Mouse (Mus musculus): Measurements from ENCODE around the gene Ahcyl2. TPM values are rescaled to one million over a fixed set of nuclear protein-coding genes. Genes with fewer than 3 reads are reported as not detected.

The Ahcyl2 gene
- polyA plus RNA-seq, 1 experiment = 37.2 TPM

DNA sequence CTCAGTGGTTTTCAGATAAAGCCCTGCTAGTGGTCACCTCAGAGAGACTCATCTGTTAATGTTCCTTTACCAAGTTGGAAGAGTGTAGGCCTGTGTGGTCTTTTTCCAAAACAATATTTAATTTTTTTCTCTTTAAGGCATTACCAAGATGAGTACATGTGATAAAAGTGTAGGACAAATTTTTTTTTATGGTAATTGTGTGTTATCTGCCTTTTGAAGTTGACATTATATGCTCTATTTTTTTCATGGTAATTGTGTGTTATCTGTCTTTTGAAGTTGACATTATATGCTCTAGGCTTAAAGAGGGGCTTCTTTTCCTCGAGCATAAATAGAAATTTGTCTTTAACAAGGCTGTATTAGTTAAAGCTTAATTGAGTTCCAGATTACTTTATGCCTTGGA, 14.4 kb downstream of the Ahcyl2 start:
- H3K27me3 ChIP-seq (ENCODE audit: control insufficient read depth, insufficient read depth, low read length, poor library complexity, severe bottlenecking) = no peaks in the 10 kb centered on the region
- no peak for TF ChIP-seq POLR2A (IDR thresholded peaks at IDR 0.05; ENCODE audit: insufficient read depth, low read length)
- no peak for TF ChIP-seq CTCF (IDR thresholded peaks at IDR 0.05; ENCODE audit: low read depth, low read length)
- no peak for TF ChIP-seq EP300 (IDR thresholded peaks at IDR 0.05; ENCODE audit: insufficient read depth, low read depth, low read length)
- H3K4me1 ChIP-seq (ENCODE audit: control insufficient read depth, insufficient read depth, low read length) = no peaks in the 10 kb centered on the region
- no peaks in the 10 kb centered on the region for H3K36me3 ChIP-seq (ENCODE audit: control insufficient read depth, insufficient read depth, low read length, poor library complexity, severe bottlenecking)
- H3K4me3 ChIP-seq (ENCODE audit: low read depth, low read length) = no peak overlapping the region
- H3K27ac ChIP-seq (ENCODE audit: insufficient read depth, low read length) = no peak overlapping the region
- H3K9me3 ChIP-seq (replicated peaks; ENCODE audit: control insufficient read depth, insufficient read depth, low read length, poor library complexity, severe bottlenecking) = no peaks in the 10 kb centered on the region
- H3K9ac ChIP-seq (ENCODE audit: low read depth, poor library complexity, severe bottlenecking) = no peak overlapping the region

DNA sequence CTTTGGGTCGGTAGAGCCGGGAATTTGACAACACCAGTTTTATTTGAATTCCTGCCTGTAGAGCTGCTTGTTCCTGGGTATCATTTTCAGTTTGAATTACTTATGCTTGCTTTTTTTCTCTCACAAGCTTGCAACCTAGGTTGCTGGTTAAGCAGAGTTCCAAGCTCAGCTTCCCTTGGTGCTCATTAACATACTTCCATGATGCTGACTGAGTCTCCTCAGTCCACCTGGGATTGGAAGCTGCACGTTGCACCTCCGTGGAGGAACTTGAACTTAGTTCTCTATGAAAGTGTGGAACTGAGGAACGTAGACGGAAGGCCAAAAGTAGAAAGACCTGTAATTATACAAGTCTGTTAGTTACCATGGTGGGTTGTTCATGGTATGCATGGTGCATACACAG, 16.1 kb downstream of the Ahcyl2 start:
- Histone ChIP-seq H3K4me3 (ENCODE audit: low read depth, low read length) (no peak overlapping the region), H3K27me3 (ENCODE audit: control insufficient read depth, insufficient read depth, low read length, poor library complexity, severe bottlenecking) (no peaks in the 10 kb centered on the region), H3K9ac (ENCODE audit: low read depth, poor library complexity, severe bottlenecking) (no peak overlapping the region), H3K4me1 (ENCODE audit: control insufficient read depth, insufficient read depth, low read length) (no peaks in the 10 kb centered on the region), H3K9me3 (replicated peaks; ENCODE audit: control insufficient read depth, insufficient read depth, low read length, poor library complexity, severe bottlenecking) (no peaks in the 10 kb centered on the region), H3K36me3 (ENCODE audit: control insufficient read depth, insufficient read depth, low read length, poor library complexity, severe bottlenecking) (no peaks in the 10 kb centered on the region), H3K27ac (ENCODE audit: insufficient read depth, low read length) (no peak overlapping the region)
- TF ChIP-seq CTCF (IDR thresholded peaks at IDR 0.05; ENCODE audit: low read depth, low read length) = no peak
- TF ChIP-seq EP300 (IDR thresholded peaks at IDR 0.05; ENCODE audit: insufficient read depth, low read depth, low read length) = no peak
- no peak for TF ChIP-seq POLR2A (IDR thresholded peaks at IDR 0.05; ENCODE audit: insufficient read depth, low read length)

DNA sequence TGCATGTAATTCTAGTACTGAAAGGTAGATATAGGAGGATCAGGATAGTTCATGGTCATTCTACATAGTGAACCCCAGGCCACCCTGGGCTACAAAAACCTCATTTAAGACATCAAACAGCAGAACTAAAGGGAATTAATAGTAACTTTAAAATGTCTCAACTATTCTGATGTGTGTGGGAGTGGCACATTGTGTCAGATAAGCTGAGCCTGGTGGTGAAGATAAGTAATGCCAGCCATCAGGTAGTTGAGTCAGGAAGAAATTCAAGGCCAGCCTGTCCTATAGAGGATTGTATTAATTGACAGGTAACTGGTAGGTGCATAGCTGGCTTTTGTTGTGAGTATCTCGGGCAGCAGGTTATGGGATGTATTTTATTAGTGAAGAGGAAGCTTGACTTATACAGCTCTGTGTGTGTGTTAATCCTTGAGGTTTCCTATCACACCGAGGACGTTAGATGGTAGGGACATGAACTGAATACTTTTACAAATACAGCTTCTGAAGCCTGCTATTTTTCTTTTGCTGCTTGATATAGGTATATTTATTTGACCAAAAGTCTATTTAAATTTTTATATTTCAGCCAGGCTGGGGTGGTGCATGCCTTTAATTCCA, 16.7 kb downstream of the Ahcyl2 start:
- no peaks in the 10 kb centered on the region for H3K9me3 ChIP-seq (replicated peaks; ENCODE audit: control insufficient read depth, insufficient read depth, low read length, poor library complexity, severe bottlenecking)

DNA sequence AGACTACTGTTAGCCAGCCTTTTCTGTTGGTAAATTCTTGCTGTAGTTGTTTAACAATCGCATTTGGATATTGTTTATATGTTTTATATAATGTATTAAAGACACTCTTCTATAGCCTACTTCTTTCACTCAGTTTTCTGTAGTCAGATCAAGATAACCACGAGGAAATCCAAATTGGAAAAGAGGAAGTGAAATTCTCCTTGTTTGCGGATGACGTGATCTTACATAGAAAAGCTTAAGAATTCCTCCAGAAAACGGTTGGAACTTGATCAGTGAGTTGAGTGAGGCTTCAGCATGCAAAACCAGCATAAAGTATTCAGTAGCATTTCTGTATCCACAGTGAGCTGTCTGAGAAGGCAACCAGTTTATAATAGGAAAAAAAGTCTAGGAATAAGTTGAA, 17.9 kb downstream of the Ahcyl2 start:
- Histone ChIP-seq H3K36me3 (ENCODE audit: control insufficient read depth, insufficient read depth, low read length, poor library complexity, severe bottlenecking) (no peaks in the 10 kb centered on the region), H3K9ac (ENCODE audit: low read depth, poor library complexity, severe bottlenecking) (no peak overlapping the region), H3K4me3 (ENCODE audit: low read depth, low read length) (no peak overlapping the region), H3K27ac (ENCODE audit: insufficient read depth, low read length) (no peak overlapping the region), H3K4me1 (ENCODE audit: control insufficient read depth, insufficient read depth, low read length) (no peaks in the 10 kb centered on the region), H3K27me3 (ENCODE audit: control insufficient read depth, insufficient read depth, low read length, poor library complexity, severe bottlenecking) (no peaks in the 10 kb centered on the region), H3K9me3 (replicated peaks; ENCODE audit: control insufficient read depth, insufficient read depth, low read length, poor library complexity, severe bottlenecking) (no peaks in the 10 kb centered on the region)
- TF ChIP-seq EP300 (IDR thresholded peaks at IDR 0.05; ENCODE audit: insufficient read depth, low read depth, low read length) (no peak), CTCF (IDR thresholded peaks at IDR 0.05; ENCODE audit: low read depth, low read length) (no peak), POLR2A (IDR thresholded peaks at IDR 0.05; ENCODE audit: insufficient read depth, low read length) (no peak)

More for the DNA sequence above, 16.7 kb downstream of the Ahcyl2 start:
- TF ChIP-seq POLR2A (IDR thresholded peaks at IDR 0.05; ENCODE audit: insufficient read depth, low read length) (no peak), CTCF (IDR thresholded peaks at IDR 0.05; ENCODE audit: low read depth, low read length) (no peak), EP300 (IDR thresholded peaks at IDR 0.05; ENCODE audit: insufficient read depth, low read depth, low read length) (no peak)
- H3K27me3 ChIP-seq (ENCODE audit: control insufficient read depth, insufficient read depth, low read length, poor library complexity, severe bottlenecking) = no peaks in the 10 kb centered on the region
- no peak overlapping the region for H3K27ac ChIP-seq (ENCODE audit: insufficient read depth, low read length)
- H3K36me3 ChIP-seq (ENCODE audit: control insufficient read depth, insufficient read depth, low read length, poor library complexity, severe bottlenecking) = no peaks in the 10 kb centered on the region
- no peaks in the 10 kb centered on the region for H3K4me1 ChIP-seq (ENCODE audit: control insufficient read depth, insufficient read depth, low read length)
- H3K4me3 ChIP-seq (ENCODE audit: low read depth, low read length) = no peak overlapping the region
- H3K9ac ChIP-seq (ENCODE audit: low read depth, poor library complexity, severe bottlenecking) = no peak overlapping the region

DNA sequence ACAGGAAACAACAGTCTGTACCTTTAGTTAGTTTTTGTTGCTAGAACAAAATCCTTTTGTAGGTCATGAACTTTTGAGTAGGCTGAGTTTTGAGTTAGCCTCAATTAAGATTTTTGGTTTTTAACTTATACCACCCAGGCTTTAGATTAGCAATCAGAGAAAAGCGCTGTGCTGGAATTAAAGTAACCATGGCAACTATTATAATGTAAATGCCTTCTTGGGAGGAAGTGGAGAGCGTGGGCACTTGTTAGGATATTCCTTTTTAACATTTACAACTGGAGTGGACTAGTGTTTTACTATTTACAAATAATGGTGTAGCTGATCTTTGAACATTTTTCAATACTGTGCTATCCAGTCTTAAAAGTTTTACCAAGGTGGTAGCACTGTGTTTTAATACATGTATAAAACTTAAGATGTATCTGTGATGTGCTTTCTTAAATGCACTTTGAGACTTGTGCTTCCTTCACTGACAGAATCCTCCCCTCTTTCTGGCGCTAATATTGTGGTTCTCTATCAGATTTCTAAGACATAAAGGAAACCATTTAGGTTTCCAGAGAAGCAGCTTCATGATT, 21.1 kb downstream of the Ahcyl2 start:
- TF ChIP-seq CTCF (IDR thresholded peaks at IDR 0.05; ENCODE audit: low read depth, low read length) = no peak
- TF ChIP-seq EP300 (IDR thresholded peaks at IDR 0.05; ENCODE audit: insufficient read depth, low read depth, low read length) = no peak
- no peak for TF ChIP-seq POLR2A (IDR thresholded peaks at IDR 0.05; ENCODE audit: insufficient read depth, low read length)
- no peak overlapping the region for H3K27ac ChIP-seq (ENCODE audit: insufficient read depth, low read length)

DNA sequence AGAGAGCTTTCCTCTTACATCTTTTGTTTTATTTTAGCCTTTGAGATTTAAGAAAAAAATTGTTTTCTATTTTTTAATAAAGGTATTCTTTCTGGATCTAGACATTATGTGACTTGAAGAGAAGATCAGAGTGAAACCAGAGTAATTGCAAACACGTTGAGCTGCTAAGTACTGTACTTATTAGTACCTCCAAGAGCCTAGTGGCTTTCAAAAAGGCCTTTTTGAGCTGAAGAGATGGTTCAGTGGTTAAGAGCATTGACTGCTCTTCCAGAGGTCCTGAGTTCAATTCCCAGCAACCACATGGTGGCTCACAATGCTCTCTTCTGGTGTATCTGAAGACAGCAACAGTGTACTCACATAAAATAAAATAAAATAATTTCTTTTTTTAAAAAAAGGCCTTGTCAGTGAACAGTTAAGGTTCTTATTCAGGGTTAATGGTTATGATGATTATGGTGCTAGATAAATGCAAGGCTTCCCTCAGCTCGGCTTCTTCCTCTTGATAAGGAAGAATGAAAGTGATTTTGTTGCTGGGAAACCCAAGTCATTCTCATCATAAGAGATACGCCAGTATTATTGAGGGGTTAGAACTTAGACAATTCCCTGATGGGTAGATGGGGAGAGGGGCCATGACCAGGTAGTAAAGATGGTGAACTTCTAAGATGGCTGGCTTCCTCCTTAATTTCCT, 22.3 kb downstream of the Ahcyl2 start:
- H3K4me1 ChIP-seq (ENCODE audit: control insufficient read depth, insufficient read depth, low read length) = no peaks in the 10 kb centered on the region
- TF ChIP-seq CTCF (IDR thresholded peaks at IDR 0.05; ENCODE audit: low read depth, low read length) (no peak), EP300 (IDR thresholded peaks at IDR 0.05; ENCODE audit: insufficient read depth, low read depth, low read length) (no peak), POLR2A (IDR thresholded peaks at IDR 0.05; ENCODE audit: insufficient read depth, low read length) (no peak)
- H3K9ac ChIP-seq (ENCODE audit: low read depth, poor library complexity, severe bottlenecking) = no peak overlapping the region
- no peaks in the 10 kb centered on the region for H3K36me3 ChIP-seq (ENCODE audit: control insufficient read depth, insufficient read depth, low read length, poor library complexity, severe bottlenecking)
- no peaks in the 10 kb centered on the region for H3K27me3 ChIP-seq (ENCODE audit: control insufficient read depth, insufficient read depth, low read length, poor library complexity, severe bottlenecking)
- no peaks in the 10 kb centered on the region for H3K9me3 ChIP-seq (replicated peaks; ENCODE audit: control insufficient read depth, insufficient read depth, low read length, poor library complexity, severe bottlenecking)
- no peak overlapping the region for H3K4me3 ChIP-seq (ENCODE audit: low read depth, low read length)
- no peak overlapping the region for H3K27ac ChIP-seq (ENCODE audit: insufficient read depth, low read length)

More for the DNA sequence above, 21.1 kb downstream of the Ahcyl2 start:
- H3K9ac ChIP-seq (ENCODE audit: low read depth, poor library complexity, severe bottlenecking) = no peak overlapping the region
- H3K36me3 ChIP-seq (ENCODE audit: control insufficient read depth, insufficient read depth, low read length, poor library complexity, severe bottlenecking) = no peaks in the 10 kb centered on the region
- no peak overlapping the region for H3K4me3 ChIP-seq (ENCODE audit: low read depth, low read length)
- no peaks in the 10 kb centered on the region for H3K27me3 ChIP-seq (ENCODE audit: control insufficient read depth, insufficient read depth, low read length, poor library complexity, severe bottlenecking)
- H3K4me1 ChIP-seq (ENCODE audit: control insufficient read depth, insufficient read depth, low read length) = no peaks in the 10 kb centered on the region
- no peaks in the 10 kb centered on the region for H3K9me3 ChIP-seq (replicated peaks; ENCODE audit: control insufficient read depth, insufficient read depth, low read length, poor library complexity, severe bottlenecking)

All from ES-Bruce4 (cell line).